Mouse (Mus musculus) hindbrain, embryonic 10.5 days (tissue): ENCODE data around the gene Itk. TPM values are rescaled to one million over a fixed set of nuclear protein-coding genes. Genes with fewer than 3 reads are reported as not detected.

Experiments
- DNase-seq: peaks from one replicate; pipeline ENCODE4 v3.0.0-alpha.2; 2017; ENCODE audit warnings: low spot score
- H3K27ac ChIP-seq: fragments of 300-500 bp; sonication (generic); 2 replicates; pipeline ENCODE4 v1.5.1; 2016; ENCODE audit warnings: mild to moderate bottlenecking, moderate library complexity
- H3K27me3 ChIP-seq: fragments of 300-500 bp; sonication (generic); 2 replicates; pipeline ENCODE4 v1.6.1; 2016; ENCODE audit warnings: mild to moderate bottlenecking; ENCODE audit not compliant: poor library complexity, insufficient read depth, severe bottlenecking
- H3K36me3 ChIP-seq: fragments of 300-500 bp; sonication (generic); 2 replicates; pipeline ENCODE4 v1.6.1; 2016; ENCODE audit warnings: mild to moderate bottlenecking, moderate library complexity
- H3K4me1 ChIP-seq: fragments of 300-500 bp; sonication (generic); replicated peaks from 2 replicates; pipeline ENCODE4 v1.6.1; 2016; ENCODE audit warnings: mild to moderate bottlenecking
- H3K4me3 ChIP-seq: fragments of 300-500 bp; sonication (generic); 2 replicates; pipeline ENCODE4 v1.5.1; 2016; ENCODE audit warnings: mild to moderate bottlenecking, moderate library complexity
- H3K9me3 ChIP-seq: fragments of 300-500 bp; sonication (generic); 2 replicates; pipeline ENCODE4 v1.6.1; 2016; ENCODE audit warnings: mild to moderate bottlenecking, moderate library complexity
- WGBS: fragments of 180-500 bp; shearing (Covaris S2); methylation state at CpG from one replicate; pipeline ENCODE4 v1.1.7; 2016; 5-methylcytosine and 5-hydroxymethylcytosine counted together
- polyA plus RNA-seq: library from polyadenylated mRNA; unstranded; fragments of >200 nt; fragmentation: Nextera tagmentation; extraction: Ambion mirVana; gene quantifications from 2 replicates; pipeline ENCODE4 v1.2.1, GENCODE M21; 2016

Gene Itk
- polyA plus RNA-seq, 1 experiment from 2014 or later = not detected

DNA sequence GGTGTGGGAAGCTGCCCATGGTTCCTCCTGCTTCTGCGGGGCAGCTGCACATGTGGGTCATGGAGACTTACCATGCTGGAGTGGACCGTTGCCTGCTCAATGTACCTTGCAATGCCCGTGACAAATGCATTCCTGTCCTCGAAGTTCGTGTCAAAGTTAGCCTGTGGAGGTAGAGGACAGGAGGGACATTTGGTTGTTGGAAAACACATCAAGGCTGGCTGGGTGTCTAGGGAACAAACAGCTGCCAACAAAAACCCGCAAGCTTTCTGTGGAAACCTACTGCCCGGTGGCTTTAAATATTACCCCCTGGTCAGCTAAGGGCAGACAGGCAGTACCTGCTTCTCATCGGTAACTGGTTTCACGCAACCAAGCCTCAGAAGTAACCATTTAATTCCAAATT is 99.8 kb downstream of the Itk start:
- Histone ChIP-seq H3K9me3 (no peaks in the 10 kb centered on the region), H3K4me1 (peaks cover 12% of the 10 kb centered on the region), H3K27ac (no peak overlapping the region), H3K36me3 (peaks cover 28% of the 10 kb centered on the region), H3K4me3 (no peak overlapping the region), H3K27me3 (no peaks in the 10 kb centered on the region; the same call in 1 of the 2 replicates)
- WGBS = 92% methylated on average over 9 of the region's 9 CpGs
- DNase-seq = no peak

DNA sequence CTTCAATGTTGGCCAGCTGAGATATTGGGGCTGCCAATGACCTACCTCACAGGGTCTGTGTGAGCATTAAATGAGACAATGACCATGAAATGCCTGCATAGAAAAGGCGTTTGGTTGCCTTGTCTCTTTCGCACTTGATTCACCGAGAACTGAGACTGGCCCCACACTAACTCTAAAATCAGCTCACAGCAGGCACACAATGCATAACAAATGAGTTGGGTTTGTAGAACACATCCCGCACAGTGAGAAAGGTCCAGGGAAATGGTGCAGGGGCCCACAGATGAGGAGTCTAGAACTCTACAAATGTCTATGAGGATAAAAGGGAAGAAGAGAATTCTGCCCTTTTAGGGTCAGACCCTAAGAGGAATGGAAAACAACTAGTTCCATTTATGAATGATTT is 100.3 kb downstream of the Itk start:
- WGBS = 49% methylated on average over 4 of the region's 4 CpGs
- Histone ChIP-seq H3K36me3 (peaks cover 34% of the 10 kb centered on the region), H3K27me3 (no peaks in the 10 kb centered on the region; the same call in 1 of the 2 replicates), H3K4me1 (peaks cover 12% of the 10 kb centered on the region), H3K9me3 (no peaks in the 10 kb centered on the region), H3K27ac (no peak overlapping the region), H3K4me3 (no peak overlapping the region)
- DNase-seq = no peak

GRCm38 (mm10) chr11:46288091-46288490 is 101.2 kb downstream of the Itk start:
- no peaks in the 10 kb centered on the region for H3K9me3 ChIP-seq
- no peak overlapping the region for H3K4me3 ChIP-seq
- H3K27ac ChIP-seq = no peak overlapping the region
- H3K36me3 ChIP-seq = peaks cover 43% of the 10 kb centered on the region
- H3K27me3 ChIP-seq = no peaks in the 10 kb centered on the region; the same call in 1 of the 2 replicates
- DNase-seq = no peak
- WGBS = 77% methylated on average over 5 of the region's 5 CpGs
- peaks cover 12% of the 10 kb centered on the region for H3K4me1 ChIP-seq

GRCm38 (mm10) chr11:46286803-46287202 is 102.5 kb downstream of the Itk start:
- no peak overlapping the region for H3K27ac ChIP-seq
- H3K4me1 ChIP-seq = peaks cover 12% of the 10 kb centered on the region
- H3K36me3 ChIP-seq = peaks cover 56% of the 10 kb centered on the region
- no peaks in the 10 kb centered on the region; the same call in 1 of the 2 replicates for H3K27me3 ChIP-seq
- H3K9me3 ChIP-seq = no peaks in the 10 kb centered on the region
- no peak for DNase-seq
- WGBS = 75% methylated on average over 6 of the region's 6 CpGs
- no peak overlapping the region for H3K4me3 ChIP-seq

DNA sequence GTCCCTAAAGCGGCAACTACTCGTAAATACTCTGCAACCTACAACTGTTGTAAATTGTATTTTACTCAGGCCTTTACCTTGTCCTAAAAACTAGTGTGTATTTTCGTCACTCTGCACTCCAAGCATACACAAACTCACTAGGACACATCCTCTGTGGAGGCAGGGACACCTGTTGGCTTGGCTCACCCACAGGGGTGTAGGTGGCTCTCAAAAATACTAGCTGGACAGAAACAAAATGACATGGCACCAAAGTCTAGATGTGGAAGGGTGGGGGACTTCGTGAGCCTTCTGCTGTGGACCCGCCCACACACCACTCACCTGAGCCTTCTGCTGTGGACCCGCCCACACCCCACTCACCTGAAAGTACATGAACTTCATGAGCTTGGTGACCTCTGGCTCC is 105.5 kb downstream of the Itk start:
- H3K36me3 ChIP-seq = peaks cover 73% of the 10 kb centered on the region
- H3K4me3 ChIP-seq = no peak overlapping the region
- no peak overlapping the region for H3K27ac ChIP-seq
- no peaks in the 10 kb centered on the region; the same call in 1 of the 2 replicates for H3K27me3 ChIP-seq
- 92% methylated on average over 6 of the region's 6 CpGs for WGBS
- no peak for DNase-seq
- H3K9me3 ChIP-seq = no peaks in the 10 kb centered on the region
- no peaks in the 10 kb centered on the region for H3K4me1 ChIP-seq

- Histone ChIP-seq H3K27ac (no peak overlapping the region), H3K9me3 (no peaks in the 10 kb centered on the region), H3K4me3 (no peak overlapping the region), H3K4me1 (no peaks in the 10 kb centered on the region), H3K36me3 (peaks cover 73% of the 10 kb centered on the region), H3K27me3 (no peaks in the 10 kb centered on the region; the same call in 1 of the 2 replicates)
- 93% methylated on average over 5 of the region's 5 CpGs for WGBS
- no peak for DNase-seq
These were observed 106.7 kb downstream of the Itk start for GRCm38 (mm10) chr11:46282612-46283011.

- Histone ChIP-seq H3K36me3 (peaks cover 91% of the 10 kb centered on the region), H3K9me3 (no peaks in the 10 kb centered on the region), H3K4me3 (no peak overlapping the region), H3K27me3 (no peaks in the 10 kb centered on the region), H3K4me1 (no peaks in the 10 kb centered on the region), H3K27ac (no peak overlapping the region)
- DNase-seq = no peak
- 87% methylated on average over 12 of the region's 12 CpGs for WGBS
These were observed 110.6 kb downstream of the Itk start for GRCm38 (mm10) chr11:46278709-46279108.

DNA sequence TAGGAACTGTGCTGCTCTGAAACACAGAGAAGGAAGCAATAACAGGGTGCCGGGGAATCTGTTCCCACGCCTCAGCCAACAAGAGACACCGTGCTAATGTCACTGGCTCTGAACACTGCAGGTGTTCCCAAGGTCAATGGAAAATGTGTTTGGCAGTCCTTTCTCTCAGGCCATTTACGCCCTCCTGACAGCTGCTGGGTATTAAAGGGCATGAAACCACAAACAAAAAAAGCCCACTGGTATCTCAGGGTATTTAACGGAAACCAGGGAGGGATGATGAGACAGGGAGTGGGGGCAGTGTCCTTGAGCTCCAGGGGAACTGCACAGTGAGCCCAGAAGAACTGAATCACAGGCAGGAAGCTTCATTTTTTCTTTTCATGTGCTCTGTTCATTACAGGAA is 111.2 kb downstream of the Itk start:
- H3K36me3 ChIP-seq = peaks cover 89% of the 10 kb centered on the region
- H3K9me3 ChIP-seq = no peaks in the 10 kb centered on the region
- 72% methylated on average over 5 of the region's 5 CpGs for WGBS
- no peak overlapping the region for H3K27ac ChIP-seq
- H3K4me3 ChIP-seq = no peak overlapping the region
- H3K27me3 ChIP-seq = no peaks in the 10 kb centered on the region
- no peak for DNase-seq
- no peaks in the 10 kb centered on the region for H3K4me1 ChIP-seq

- Histone ChIP-seq H3K27ac (no peak overlapping the region), H3K4me3 (no peak overlapping the region), H3K27me3 (no peaks in the 10 kb centered on the region), H3K4me1 (no peaks in the 10 kb centered on the region), H3K9me3 (no peaks in the 10 kb centered on the region), H3K36me3 (peaks cover 89% of the 10 kb centered on the region)
- peak; percentile 29 for DNase-seq
- 41% methylated on average over 5 of the region's 5 CpGs for WGBS
These were observed 112.5 kb downstream of the Itk start for GRCm38 (mm10) chr11:46276778-46277177.

DNA sequence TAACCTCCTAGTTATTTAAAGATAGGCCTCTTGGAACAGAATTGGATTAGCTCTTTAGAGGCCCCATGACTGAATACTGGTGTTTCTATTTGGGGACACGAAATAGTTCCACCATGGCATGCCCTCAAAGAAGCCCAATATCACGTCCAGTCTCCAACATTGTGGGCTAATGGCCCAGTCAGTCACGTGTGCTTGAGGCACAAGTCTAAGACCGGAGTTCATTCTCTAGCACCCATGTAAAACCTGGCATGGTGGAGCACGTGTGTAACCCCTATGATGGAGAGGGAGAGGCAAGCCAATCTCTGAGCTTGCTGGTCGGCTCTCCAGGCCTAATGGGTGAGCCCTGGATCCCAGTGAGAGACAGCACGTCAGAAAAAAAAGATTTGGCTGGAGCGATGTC is 113.1 kb downstream of the Itk start:
- no peak overlapping the region for H3K27ac ChIP-seq
- H3K4me3 ChIP-seq = no peak overlapping the region
- 92% methylated on average over 8 of the region's 8 CpGs for WGBS
- no peaks in the 10 kb centered on the region for H3K9me3 ChIP-seq
- DNase-seq = no peak
- H3K4me1 ChIP-seq = no peaks in the 10 kb centered on the region
- no peaks in the 10 kb centered on the region for H3K27me3 ChIP-seq
- peaks cover 87% of the 10 kb centered on the region for H3K36me3 ChIP-seq

DNA sequence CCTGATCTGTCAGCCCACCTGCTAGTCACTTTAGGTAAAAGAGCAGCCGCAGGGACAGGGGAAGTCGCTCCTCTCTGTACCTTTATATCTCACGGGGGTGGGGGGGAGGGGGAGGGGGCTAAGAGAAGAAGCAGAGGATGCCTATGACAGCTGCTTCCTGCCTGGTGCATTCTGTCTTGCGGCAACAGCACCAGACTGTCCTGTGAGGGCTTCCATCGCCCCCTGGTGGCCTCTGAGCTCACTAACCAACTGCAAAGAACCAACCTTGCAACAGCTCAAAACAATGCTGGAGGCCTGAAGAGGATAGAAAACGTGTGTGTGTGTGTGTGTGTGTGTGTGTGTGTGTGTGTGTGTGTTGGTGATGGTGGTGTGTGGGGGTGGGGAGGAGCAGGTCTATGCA is 114.0 kb downstream of the Itk start:
- DNase-seq = peak; percentile 78
- WGBS = 12% methylated on average over 6 of the region's 6 CpGs
- Histone ChIP-seq H3K9me3 (no peaks in the 10 kb centered on the region), H3K4me3 (no peak overlapping the region), H3K27me3 (no peaks in the 10 kb centered on the region), H3K27ac (no peak overlapping the region), H3K36me3 (peaks cover 87% of the 10 kb centered on the region), H3K4me1 (no peaks in the 10 kb centered on the region)

Other genes starting within 250 kb of the Itk start
- 0.65 and 0.66 TPM in 2 replicates for gene Nipal4, start 223.0 kb downstream of the Itk start, polyA plus RNA-seq
- 0.40 and 0.80 TPM in 2 replicates for gene Fndc9, start 154.0 kb downstream of the Itk start, polyA plus RNA-seq
- gene Cyfip2, start 76.7 kb downstream of the Itk start, polyA plus RNA-seq = 31.2 and 46.1 TPM in 2 replicates
- gene Fam71b, start 7.0 kb upstream of the Itk start, polyA plus RNA-seq = not detected in 2 replicates
- 92.6 and 97.7 TPM in 2 replicates for gene Med7, start 47.4 kb upstream of the Itk start, polyA plus RNA-seq
- gene Havcr2, start 65.4 kb upstream of the Itk start, polyA plus RNA-seq = 0.20 TPM in 1 of 2 replicates, not detected in the other
- gene Gm12169, start 134.7 kb upstream of the Itk start, polyA plus RNA-seq = not detected in 2 replicates
- not detected in 2 replicates for gene BC053393, start 182.0 kb upstream of the Itk start, polyA plus RNA-seq
- gene Dppa1, start 239.7 kb upstream of the Itk start, polyA plus RNA-seq = not detected in 2 replicates